Mouse (Mus musculus): ENCODE results near the gene Miga1.

- TF ChIP-seq POLR2A (IDR thresholded peaks at IDR 0.05; ENCODE audit: low read depth, low read length) (no peak), CTCF (IDR thresholded peaks at IDR 0.05; ENCODE audit: extremely low read depth, insufficient read length, insufficient replicate concordance, low read depth, low read length) (no peak)
Observed at GRCm38 (mm10) chr3:152339862-152340557, at the start of gene Miga1.
